Mouse (Mus musculus): ENCODE results near the gene Zcchc10.
"Not testable (repeated sequence)": the region's sequence is repeated elsewhere in the genome, so short reads cannot be mapped to it uniquely, and the experiment has no call there.

The Zcchc10 gene

GRCm38 (mm10) chr11:53316996-53317395 is 7.5 kb upstream of the Zcchc10 start:
- no peak for DNase-seq (ENCODE audit: low spot score)

- no peak for DNase-seq (ENCODE audit: low spot score)
Measured at GRCm38 (mm10) chr11:53318041-53318440, 6.4 kb upstream of the Zcchc10 start.

- not testable (repeated sequence) for DNase-seq (ENCODE audit: low spot score)
Measured at GRCm38 (mm10) chr11:53318568-53318967, 5.9 kb upstream of the Zcchc10 start.

- DNase-seq (ENCODE audit: low spot score): not testable (repeated sequence)
Measured at GRCm38 (mm10) chr11:53319867-53320266, 4.6 kb upstream of the Zcchc10 start.

- no peak for DNase-seq (ENCODE audit: low spot score)
Measured at GRCm38 (mm10) chr11:53330325-53330724, 5.8 kb downstream of the Zcchc10 start.

GRCm38 (mm10) chr11:53331121-53331520 is 6.6 kb downstream of the Zcchc10 start:
- no peak for DNase-seq (ENCODE audit: low spot score)

GRCm38 (mm10) chr11:53332076-53332680 is 7.7 kb downstream of the Zcchc10 start:
- DNase-seq (ENCODE audit: low spot score): no peak

- no peak for DNase-seq (ENCODE audit: low spot score)
Measured at GRCm38 (mm10) chr11:53335505-53336181, 11.2 kb downstream of the Zcchc10 start.

GRCm38 (mm10) chr11:53336182-53336571 is 11.7 kb downstream of the Zcchc10 start:
- no peak for DNase-seq (ENCODE audit: low spot score)

- DNase-seq (ENCODE audit: low spot score): no peak
Measured at GRCm38 (mm10) chr11:53336924-53337323, 12.4 kb downstream of the Zcchc10 start.

GRCm38 (mm10) chr11:53337684-53338083 is 13.2 kb downstream of the Zcchc10 start:
- DNase-seq (ENCODE audit: low spot score): no peak

- DNase-seq (ENCODE audit: low spot score): not testable (repeated sequence)
Measured at GRCm38 (mm10) chr11:53341019-53341418, 16.5 kb downstream of the Zcchc10 start.

- no peak for DNase-seq (ENCODE audit: low spot score)
Measured at GRCm38 (mm10) chr11:53342711-53343110, 18.2 kb downstream of the Zcchc10 start.

GRCm38 (mm10) chr11:53345328-53345727 is 20.8 kb downstream of the Zcchc10 start:
- DNase-seq (ENCODE audit: low spot score): no peak

- no peak for DNase-seq (ENCODE audit: low spot score)
Measured at GRCm38 (mm10) chr11:53345738-53346137, 21.3 kb downstream of the Zcchc10 start.

- peak; percentile 83 for DNase-seq (ENCODE audit: low spot score)
Measured at GRCm38 (mm10) chr11:53350291-53351223, 26.1 kb downstream of the Zcchc10 start, which contains the start of gene Aff4. TSS of gene Aff4 (plus strand) at chr11:53350833.

GRCm38 (mm10) chr11:53351224-53351942 is 26.9 kb downstream of the Zcchc10 start:
- DNase-seq (ENCODE audit: low spot score): peak; percentile 77

GRCm38 (mm10) chr11:53351943-53352590 is 27.6 kb downstream of the Zcchc10 start:
- DNase-seq (ENCODE audit: low spot score): peak; percentile 60

- no peak for DNase-seq (ENCODE audit: low spot score)
Measured at GRCm38 (mm10) chr11:53358504-53359155, 34.2 kb downstream of the Zcchc10 start.

- DNase-seq (ENCODE audit: low spot score): no peak
Measured at GRCm38 (mm10) chr11:53367032-53367431, 42.6 kb downstream of the Zcchc10 start.

GRCm38 (mm10) chr11:53378918-53379317 is 54.4 kb downstream of the Zcchc10 start:
- DNase-seq (ENCODE audit: low spot score): no peak

All from adipocyte (in vitro differentiated cells).